Comparison of ENCODE assay signal across 19 mouse cellular contexts in the genomic region with DNA sequence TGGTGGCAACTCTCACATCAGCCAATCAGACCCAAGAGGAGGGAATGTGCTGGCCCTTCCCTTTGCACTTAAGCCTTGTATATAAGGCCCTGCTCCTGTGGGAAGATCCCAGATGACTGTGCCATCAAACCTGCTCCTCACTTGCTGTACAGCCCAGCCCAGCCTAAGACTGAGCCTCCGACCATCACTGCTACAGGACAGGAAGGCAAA. TPM values are rescaled to one million over a fixed set of nuclear protein-coding genes. Genes with fewer than 3 reads are reported as not detected.
DNase-seq lines count a peak whose midpoint lies in the region; ATAC-seq and TF ChIP-seq lines count a peak whose summit lies in the region.
"Had no signal": no experiment of that assay in that cellular context is flagged by ENCODE, and none has a peak within 500 bp of the region (broad histone marks: within the 10 kb centered on the region; RNA-seq: fewer than 3 reads in every experiment).

A gene (plus strand): TSS at position 111 of the 210 bp plus-strand sequence.

- ATAC-seq in forebrain, embryonic 16.5 days, result no peak
- no peak for ATAC-seq in heart, postnatal 0 days (ENCODE audit: insufficient read depth, low read depth)
- ATAC-seq in embryonic facial prominence, embryonic 14.5 days (ENCODE audit: low read depth), result no peak
- no peak; the same call in 1 of the 2 replicates for ATAC-seq in limb, embryonic 15.5 days (ENCODE audit: insufficient number of reproducible peaks, low FRiP score, low TSS enrichment, low read depth)
- ATAC-seq in inflammation-experienced regulatory T-cells, adult 6 months, result no peak
- ATAC-seq: forebrain, postnatal 0 days had no signal

- no peak within 1 kb of the TSS for H3K4me2 ChIP-seq in forebrain, embryonic 16.5 days (ENCODE audit: low read length)
- H3K4me2 ChIP-seq in heart, postnatal 0 days (ENCODE audit: low read depth, low read length), result no peak within 1 kb of the TSS
- H3K4me2 ChIP-seq in embryonic facial prominence, embryonic 14.5 days (ENCODE audit: low read depth, low read length), result peak within 1 kb of the TSS; percentile 10; the same call in 1 of the 2 replicates
- peak within 1 kb of the TSS; percentile 24 for H3K4me2 ChIP-seq in limb, embryonic 15.5 days
- H3K4me2 ChIP-seq: hindbrain, embryonic 15.5 days; neural tube, embryonic 12.5 days had no signal

- no peak for TF ChIP-seq CTCF in heart, postnatal 0 days (IDR thresholded peaks at IDR 0.05; ENCODE audit: low read depth)

- TF ChIP-seq EP300 in heart, postnatal 0 days (IDR thresholded peaks at IDR 0.05; ENCODE audit: low read depth), result no peak

- WGBS in forebrain, embryonic 10.5 days, result 42% methylated on average over 1 of the region's 1 CpGs
- WGBS in forebrain, embryonic 16.5 days, result 74% methylated on average over 1 of the region's 1 CpGs
- 63% methylated on average over 1 of the region's 1 CpGs for WGBS in heart, postnatal 0 days
- 14% methylated on average over 1 of the region's 1 CpGs for WGBS in embryonic facial prominence, embryonic 14.5 days
- 33% methylated on average over 1 of the region's 1 CpGs for WGBS in limb, embryonic 15.5 days

- H3K4me1 ChIP-seq in forebrain, embryonic 10.5 days, result peaks cover 30% of the 10 kb centered on the region
- H3K4me1 ChIP-seq in forebrain, embryonic 16.5 days (replicated peaks; ENCODE audit: control insufficient read depth, insufficient read depth, low read length), result no peaks in the 10 kb centered on the region
- H3K4me1 ChIP-seq in heart, postnatal 0 days (ENCODE audit: control insufficient read depth, insufficient read depth), result peaks cover 16% of the 10 kb centered on the region; the same call in 1 of the 2 replicates
- 0 out of 2 replicates have a peak, but pooled peaks cover 6% of the 10 kb centered on the region for H3K4me1 ChIP-seq in embryonic facial prominence, embryonic 14.5 days (ENCODE audit: control insufficient read depth, insufficient read depth, low read length)
- H3K4me1 ChIP-seq in limb, embryonic 15.5 days, result peaks cover 15% of the 10 kb centered on the region

- intact Hi-C loops in heart, postnatal 10 days (cut with DNase I), result no loop called here

- H3K9ac ChIP-seq in forebrain, embryonic 16.5 days (replicated peaks; ENCODE audit: low read depth, low read length), result no peak within 1 kb of the TSS
- H3K9ac ChIP-seq in heart, postnatal 0 days (replicated peaks; ENCODE audit: low read depth, low read length), result no peak within 1 kb of the TSS
- peak within 1 kb of the TSS; percentile 42; the same call in 1 of the 2 replicates for H3K9ac ChIP-seq in embryonic facial prominence, embryonic 14.5 days (ENCODE audit: low read depth, low read length)
- 0 out of 2 replicates have a peak within 1 kb of the TSS, but pooled peaks have one; percentile 7 for H3K9ac ChIP-seq in limb, embryonic 15.5 days
- H3K9ac ChIP-seq: forebrain, postnatal 0 days; hindbrain, embryonic 15.5 days; neural tube, embryonic 12.5 days had no signal

- H3K9me3 ChIP-seq in forebrain, embryonic 10.5 days, result no peaks in the 10 kb centered on the region
- no peaks in the 10 kb centered on the region for H3K9me3 ChIP-seq in forebrain, embryonic 16.5 days (ENCODE audit: control insufficient read depth, low read length)
- no peaks in the 10 kb centered on the region for H3K9me3 ChIP-seq in heart, postnatal 0 days (replicated peaks; ENCODE audit: control insufficient read depth, low read length)
- no peaks in the 10 kb centered on the region for H3K9me3 ChIP-seq in embryonic facial prominence, embryonic 14.5 days (ENCODE audit: control insufficient read depth, low read length)
- H3K9me3 ChIP-seq in limb, embryonic 15.5 days, result no peaks in the 10 kb centered on the region
- H3K9me3 ChIP-seq: hindbrain, embryonic 15.5 days; neural tube, embryonic 12.5 days had no signal

- H3K4me3 ChIP-seq in forebrain, embryonic 10.5 days, result no peak within 1 kb of the TSS
- no peak within 1 kb of the TSS for H3K4me3 ChIP-seq in forebrain, embryonic 16.5 days (replicated peaks; ENCODE audit: low read length)
- H3K4me3 ChIP-seq in heart, postnatal 0 days (ENCODE audit: low read depth, low read length), result no peak within 1 kb of the TSS
- H3K4me3 ChIP-seq in embryonic facial prominence, embryonic 14.5 days (ENCODE audit: low read depth, low read length), result no peak within 1 kb of the TSS
- H3K4me3 ChIP-seq in limb, embryonic 15.5 days, result peak within 1 kb of the TSS; percentile 16
- H3K4me3 ChIP-seq: erythroblast, embryonic 14.5 days; hindbrain, embryonic 15.5 days; neural tube, embryonic 12.5 days had no signal

- peaks cover 35% of the 10 kb centered on the region for H3K27me3 ChIP-seq in forebrain, embryonic 10.5 days (ENCODE audit: poor library complexity, severe bottlenecking)
- H3K27me3 ChIP-seq in forebrain, embryonic 16.5 days (replicated peaks; ENCODE audit: control insufficient read depth, insufficient read depth, low read length), result peaks cover 5% of the 10 kb centered on the region; the same call in 1 of the 2 replicates
- H3K27me3 ChIP-seq in heart, postnatal 0 days (ENCODE audit: control insufficient read depth, insufficient read depth, low read length), result no peaks in the 10 kb centered on the region
- no peaks in the 10 kb centered on the region for H3K27me3 ChIP-seq in embryonic facial prominence, embryonic 14.5 days (replicated peaks; ENCODE audit: control insufficient read depth, insufficient read depth, low read length)
- peaks cover 12% of the 10 kb centered on the region for H3K27me3 ChIP-seq in limb, embryonic 15.5 days
- H3K27me3 ChIP-seq: hindbrain, embryonic 15.5 days had no signal

- DNase-seq in forebrain, embryonic 10.5 days (ENCODE audit: extremely low spot score, low spot score), result no peak
- DNase-seq in heart, postnatal 0 days (ENCODE audit: low spot score), result no peak
- no peak for DNase-seq in heart, postnatal 10 days
- no peak for DNase-seq in embryonic facial prominence, embryonic 14.5 days (ENCODE audit: low spot score)
- DNase-seq in thymus, postnatal 4 days, result no peak
- DNase-seq: adrenal gland, postnatal 14 days; cerebellum, adult 8-10 months; forebrain, postnatal 0 days; gastrocnemius, postnatal 14 days; kidney, adult 9 months; liver; lung, adult 2 months; midbrain, embryonic 14.5 days had no signal

- H3K36me3 ChIP-seq in forebrain, embryonic 10.5 days (replicated peaks), result no peaks in the 10 kb centered on the region
- no peaks in the 10 kb centered on the region for H3K36me3 ChIP-seq in forebrain, embryonic 16.5 days (ENCODE audit: control insufficient read depth, insufficient read depth)
- no peaks in the 10 kb centered on the region for H3K36me3 ChIP-seq in heart, postnatal 0 days (replicated peaks; ENCODE audit: control insufficient read depth, insufficient read depth, low read length)
- no peaks in the 10 kb centered on the region for H3K36me3 ChIP-seq in embryonic facial prominence, embryonic 14.5 days (ENCODE audit: control insufficient read depth, insufficient read depth, low read length)
- no peaks in the 10 kb centered on the region for H3K36me3 ChIP-seq in limb, embryonic 15.5 days
- H3K36me3 ChIP-seq: hindbrain, embryonic 15.5 days; neural tube, embryonic 12.5 days had no signal

- H3K27ac ChIP-seq in forebrain, embryonic 10.5 days, result 0 out of 2 replicates have a peak within 1 kb of the TSS, but pooled peaks have one; percentile 48
- H3K27ac ChIP-seq in forebrain, embryonic 16.5 days (ENCODE audit: low read length), result no peak within 1 kb of the TSS
- peak within 1 kb of the TSS; percentile 76 for H3K27ac ChIP-seq in heart, postnatal 0 days (ENCODE audit: low read depth)
- no peak within 1 kb of the TSS for H3K27ac ChIP-seq in embryonic facial prominence, embryonic 14.5 days (replicated peaks; ENCODE audit: low read depth, low read length)
- peak within 1 kb of the TSS; percentile 3; the same call in 1 of the 2 replicates for H3K27ac ChIP-seq in limb, embryonic 15.5 days
- H3K27ac ChIP-seq: hindbrain, embryonic 15.5 days; neural tube, embryonic 12.5 days had no signal

RNA-seq across cellular contexts. Expression of the gene that starts here (rescaled TPM):
- 0.04 TPM in 1 of 2 replicates, not detected in the other for polyA plus RNA-seq in forebrain, embryonic 10.5 days (2016; fragmentation: Nextera tagmentation; extraction: Ambion mirVana)
- polyA plus RNA-seq in forebrain, embryonic 16.5 days (2015; fragmentation: Nextera tagmentation; extraction: Ambion mirVana), result 0.13 and 0.40 TPM in 2 replicates
- total RNA-seq in heart, postnatal 0 days (2014; rRNA removed; ENCODE audit: low replicate concordance), result 0.66 and 1.2 TPM in 2 replicates
- polyA plus RNA-seq in heart, postnatal 0 days (2015; fragmentation: Nextera tagmentation; extraction: Ambion mirVana), result 0.41 and 0.48 TPM in 2 replicates
- under 1 TPM; 0.07 to 0.12 TPM for total RNA-seq in heart, postnatal 10 days (2021)
- polyA plus RNA-seq in embryonic facial prominence, embryonic 14.5 days (2014; fragmentation: Nextera tagmentation; extraction: Ambion mirVana), result 0.93 and 1.4 TPM in 2 replicates
- 5.0 and 5.3 TPM in 2 replicates for polyA plus RNA-seq in limb, embryonic 15.5 days (2015; fragmentation: Nextera tagmentation; extraction: Ambion mirVana)
- not detected for polyA plus RNA-seq in inflammation-experienced regulatory T-cells, adult 6 months (2017; shearing (Covaris generic))

Comparison
In these comparisons a context has a peak if more than half of its experiments do, and no peak if none do; other contexts are left out.
1. H3K27ac ChIP-seq: peak in forebrain, embryonic 10.5 days (single experiment), heart, postnatal 0 days (single experiment) and limb, embryonic 15.5 days (single experiment); none in forebrain, embryonic 16.5 days (single experiment) and embryonic facial prominence, embryonic 14.5 days (single experiment).
2. H3K4me2 ChIP-seq: peak in embryonic facial prominence, embryonic 14.5 days (single experiment) and limb, embryonic 15.5 days (single experiment); none in forebrain, embryonic 16.5 days (single experiment) and heart, postnatal 0 days (single experiment).
3. H3K9ac ChIP-seq: peak in embryonic facial prominence, embryonic 14.5 days (single experiment) and limb, embryonic 15.5 days (single experiment); none in forebrain, embryonic 16.5 days (single experiment) and heart, postnatal 0 days (single experiment).